21 mouse cellular contexts compared by ENCODE assay signal in the genomic region with DNA sequence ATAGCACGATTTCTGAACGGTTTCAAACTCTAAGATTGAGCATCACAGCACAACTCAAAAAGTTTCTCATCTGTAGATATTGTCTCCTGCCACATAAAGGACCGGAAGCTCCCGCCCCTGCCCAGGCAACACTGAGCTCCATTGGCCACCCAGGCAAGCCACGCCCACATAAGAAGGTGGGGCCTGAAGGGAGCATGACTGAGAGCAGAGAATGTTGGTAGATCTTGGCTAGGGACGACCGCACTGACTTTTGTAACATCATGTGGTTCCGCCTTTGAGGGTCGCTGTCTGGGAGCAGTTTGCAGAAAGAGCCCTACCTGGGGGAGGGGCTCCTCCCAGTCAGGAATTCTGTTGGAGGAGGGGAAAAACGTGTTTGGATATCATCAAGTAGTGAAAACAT.
DNase-seq lines count a peak whose midpoint lies in the region; ATAC-seq and TF ChIP-seq lines count a peak whose summit lies in the region.
"Had no signal": no experiment of that assay in that cellular context is flagged by ENCODE, and none has a peak within 500 bp of the region (broad histone marks: within the 10 kb centered on the region; RNA-seq: fewer than 3 reads in every experiment).

No protein-coding gene starts in this region.

- no peak for TF ChIP-seq CTCF in forebrain, postnatal 0 days (IDR thresholded peaks at IDR 0.05; ENCODE audit: low read depth)

- no peak overlapping the region for H3K9ac ChIP-seq in forebrain, postnatal 0 days
- no peak overlapping the region for H3K9ac ChIP-seq in forebrain, embryonic 11.5 days (ENCODE audit: low read length)
- no peak overlapping the region for H3K9ac ChIP-seq in liver, embryonic 12.5 days
- H3K9ac ChIP-seq: embryonic facial prominence, embryonic 12.5 days; forebrain, embryonic 15.5 days; hindbrain, embryonic 12.5 days had no signal

- ATAC-seq in forebrain, postnatal 0 days = peak; percentile 26; the same call in 1 of the 2 replicates
- ATAC-seq in forebrain, embryonic 11.5 days (replicated peaks; ENCODE audit: low FRiP score) = no peak
- no peak for ATAC-seq in liver, embryonic 12.5 days
- ATAC-seq: forebrain, embryonic 15.5 days; inflammation-experienced regulatory T-cells, adult 6 months had no signal

- DNase-seq in forebrain, postnatal 0 days = no peak
- no peak for DNase-seq in forebrain, embryonic 11.5 days (ENCODE audit: low spot score)
- DNase-seq in thymus, postnatal 25 days = peak; percentile 3
- no peak for DNase-seq in thymus, adult 18-20 months
- DNase-seq in embryonic facial prominence, embryonic 10.5 days (ENCODE audit: low spot score) = peak; percentile 47
- DNase-seq in cerebellum, adult 9-10 months = no peak
- DNase-seq: adrenal gland, postnatal 36 days; cerebellum, adult 11-12 months; cerebellum, postnatal 25 days; gastrocnemius, postnatal 36 days; kidney, adult 2 months; kidney, postnatal 14 days; lung, adult 2 months; lung, postnatal 4 days had no signal

- H3K27me3 ChIP-seq in forebrain, postnatal 0 days (ENCODE audit: insufficient read depth, low read length) = peaks cover 5% of the 10 kb centered on the region
- no peaks in the 10 kb centered on the region for H3K27me3 ChIP-seq in forebrain, embryonic 11.5 days (ENCODE audit: control insufficient read depth, insufficient read depth, low read length)
- peaks cover 23% of the 10 kb centered on the region for H3K27me3 ChIP-seq in embryonic facial prominence, embryonic 10.5 days (replicated peaks; ENCODE audit: low read depth, poor library complexity, severe bottlenecking)
- peaks cover 15% of the 10 kb centered on the region for H3K27me3 ChIP-seq in liver, embryonic 12.5 days (replicated peaks)

- 44% methylated on average over 10 of the region's 10 CpGs for WGBS in forebrain, postnatal 0 days
- 48% methylated on average over 10 of the region's 10 CpGs for WGBS in forebrain, embryonic 11.5 days
- 36% methylated on average over 10 of the region's 10 CpGs for WGBS in embryonic facial prominence, embryonic 10.5 days
- 29% methylated on average over 10 of the region's 10 CpGs for WGBS in liver, embryonic 12.5 days (ENCODE audit: insufficient replicate concordance)

- H3K9me3 ChIP-seq in forebrain, postnatal 0 days (ENCODE audit: low read length) = no peaks in the 10 kb centered on the region
- no peaks in the 10 kb centered on the region for H3K9me3 ChIP-seq in forebrain, embryonic 11.5 days (ENCODE audit: control insufficient read depth, low read length)
- H3K9me3 ChIP-seq in embryonic facial prominence, embryonic 10.5 days = no peaks in the 10 kb centered on the region
- no peaks in the 10 kb centered on the region for H3K9me3 ChIP-seq in liver, embryonic 12.5 days (replicated peaks)
- H3K9me3 ChIP-seq: embryonic facial prominence, embryonic 12.5 days; forebrain, embryonic 15.5 days; hindbrain, embryonic 12.5 days; midbrain, embryonic 10.5 days had no signal

- peaks cover 2% of the 10 kb centered on the region; the same call in 1 of the 2 replicates for H3K4me1 ChIP-seq in forebrain, postnatal 0 days (ENCODE audit: insufficient read depth)
- no peaks in the 10 kb centered on the region for H3K4me1 ChIP-seq in forebrain, embryonic 11.5 days (replicated peaks; ENCODE audit: control insufficient read depth, insufficient read depth, low read length)
- peaks cover 47% of the 10 kb centered on the region for H3K4me1 ChIP-seq in embryonic facial prominence, embryonic 10.5 days
- H3K4me1 ChIP-seq in liver, embryonic 12.5 days = no peaks in the 10 kb centered on the region

- H3K4me3 ChIP-seq in forebrain, postnatal 0 days (ENCODE audit: low read depth, low read length) = no peak overlapping the region
- no peak overlapping the region for H3K4me3 ChIP-seq in forebrain, embryonic 11.5 days (ENCODE audit: low read depth, low read length)
- no peak overlapping the region for H3K4me3 ChIP-seq in embryonic facial prominence, embryonic 10.5 days
- no peak overlapping the region for H3K4me3 ChIP-seq in liver, embryonic 12.5 days
- H3K4me3 ChIP-seq: embryonic facial prominence, embryonic 12.5 days; forebrain, embryonic 15.5 days; hindbrain, embryonic 12.5 days; midbrain, embryonic 10.5 days had no signal

- no peak overlapping the region for H3K4me2 ChIP-seq in forebrain, postnatal 0 days (ENCODE audit: low read depth)
- no peak overlapping the region for H3K4me2 ChIP-seq in forebrain, embryonic 11.5 days (ENCODE audit: low read depth, low read length, severe bottlenecking)
- no peak overlapping the region for H3K4me2 ChIP-seq in liver, embryonic 12.5 days
- H3K4me2 ChIP-seq: embryonic facial prominence, embryonic 12.5 days; forebrain, embryonic 15.5 days; hindbrain, embryonic 12.5 days; liver, embryonic 11.5 days had no signal

- H3K27ac ChIP-seq in forebrain, postnatal 0 days (ENCODE audit: low read depth, low read length) = no peak overlapping the region
- H3K27ac ChIP-seq in forebrain, embryonic 11.5 days (ENCODE audit: low read depth, low read length) = no peak overlapping the region
- no peak overlapping the region for H3K27ac ChIP-seq in embryonic facial prominence, embryonic 10.5 days (replicated peaks)
- no peak overlapping the region for H3K27ac ChIP-seq in liver, embryonic 12.5 days
- H3K27ac ChIP-seq: embryonic facial prominence, embryonic 12.5 days; forebrain, embryonic 15.5 days; hindbrain, embryonic 12.5 days; midbrain, embryonic 10.5 days had no signal

- no peaks in the 10 kb centered on the region for H3K36me3 ChIP-seq in forebrain, postnatal 0 days (ENCODE audit: insufficient read depth)
- no peaks in the 10 kb centered on the region for H3K36me3 ChIP-seq in forebrain, embryonic 11.5 days (ENCODE audit: control insufficient read depth, insufficient read depth, low read length)
- no peaks in the 10 kb centered on the region for H3K36me3 ChIP-seq in embryonic facial prominence, embryonic 10.5 days (replicated peaks)
- no peaks in the 10 kb centered on the region for H3K36me3 ChIP-seq in liver, embryonic 12.5 days
- H3K36me3 ChIP-seq: embryonic facial prominence, embryonic 12.5 days; forebrain, embryonic 15.5 days; hindbrain, embryonic 12.5 days; midbrain, embryonic 10.5 days had no signal

Comparison
In these comparisons a context has a peak if more than half of its experiments do, and no peak if none do; other contexts are left out.
1. DNase-seq: peak in thymus, postnatal 25 days (single experiment) and embryonic facial prominence, embryonic 10.5 days (single experiment); none in forebrain, postnatal 0 days (single experiment), forebrain, embryonic 11.5 days (single experiment), thymus, adult 18-20 months (0 of 2) and cerebellum, adult 9-10 months (single experiment).